Mouse (Mus musculus) adrenal gland, adult (tissue): ENCODE results near the gene Vmn1r101.
"Not testable (repeated sequence)": the region's sequence is repeated elsewhere in the genome, so short reads cannot be mapped to it uniquely, and the experiment has no call there.

Source experiments
- DNase-seq, 2 experiments: peaks; one replicate each; pipeline ENCODE4 v3.0.0; 2022 to 2023; ENCODE audit warnings: low spot score in 1 of 2; ENCODE audit not compliant: inconsistent age in 2 of 2

The Vmn1r101 gene

DNA sequence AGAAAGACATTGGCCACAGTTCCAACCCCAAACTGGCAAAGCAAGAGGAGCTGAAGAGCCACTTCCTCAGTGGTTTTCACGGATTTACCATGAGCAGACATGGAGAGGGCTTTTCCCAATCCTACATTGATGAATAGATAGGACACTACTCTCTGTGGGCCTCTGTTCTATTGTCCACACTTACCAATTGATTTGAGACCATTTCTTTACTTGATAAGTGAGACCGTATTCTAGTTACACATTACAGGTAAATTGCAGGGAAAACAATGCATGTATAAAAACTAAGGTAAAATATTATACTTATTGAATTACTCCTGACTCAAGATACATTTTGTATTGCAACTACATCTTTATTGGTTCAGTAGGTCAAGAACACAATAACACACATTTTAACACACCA, at the start of gene Vmn1r101:
TSS of gene Vmn1r101 (minus strand) at position 101 of the 400 bp plus-strand sequence.
- DNase-seq = not testable (repeated sequence)

DNA sequence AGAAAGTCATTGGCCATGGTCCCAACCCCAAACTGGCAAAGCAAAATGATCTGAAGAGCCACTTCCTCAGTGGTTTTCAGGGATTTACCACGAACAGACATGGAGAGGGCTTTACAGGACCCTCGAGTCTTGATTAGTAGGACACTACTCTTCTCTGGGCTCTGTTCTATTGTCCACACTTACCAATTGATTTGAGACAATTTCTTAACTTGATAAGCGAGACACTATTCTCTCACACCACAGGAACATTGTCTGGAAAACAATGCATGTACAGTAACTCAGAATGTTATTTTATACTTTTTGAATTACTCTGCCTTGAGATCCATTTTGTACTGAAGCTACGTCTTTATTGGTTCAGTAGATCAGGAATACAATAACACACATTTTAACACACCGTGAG, 32.4 kb upstream of the Vmn1r101 start, which contains the start of gene Gm10670:
TSS of gene Gm10670 (minus strand) at position 101 of the 400 bp plus-strand sequence.
- DNase-seq = not testable (repeated sequence)

DNA sequence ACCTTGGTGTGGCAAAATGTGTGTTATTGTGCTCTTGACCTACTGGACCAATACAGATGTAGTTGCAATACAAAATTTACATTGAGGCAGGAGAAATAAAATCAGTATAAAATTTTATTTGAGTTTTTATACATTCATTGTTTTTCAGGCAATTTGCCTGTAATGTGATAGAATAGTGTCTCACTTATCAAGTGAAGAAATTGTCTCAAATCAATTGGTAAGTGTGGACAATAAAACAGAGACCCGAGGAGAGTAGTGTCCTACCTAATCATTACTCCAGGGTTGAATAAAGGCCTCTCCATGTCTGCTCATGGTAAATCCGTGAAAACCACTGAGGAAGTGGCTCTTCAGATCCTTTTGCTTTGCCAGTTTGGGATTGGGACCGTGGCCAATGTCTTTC, 24.8 kb downstream of the Vmn1r101 start, which contains the start of gene Vmn1r100:
TSS of gene Vmn1r100 (plus strand) at position 301 of the 400 bp plus-strand sequence.
- DNase-seq = not testable (repeated sequence)
